Mouse (Mus musculus) G1E (cell line): ENCODE results near the gene Pnpo. TPM values are rescaled to one million over a fixed set of nuclear protein-coding genes. Genes with fewer than 3 reads are reported as not detected.

ENCODE experiments used
- ATAC-seq: 2 replicates; pipeline ENCODE4 v1.8.0; 2016; ENCODE audit warnings: mild to moderate bottlenecking; ENCODE audit not compliant: insufficient number of reproducible peaks, poor library complexity, low FRiP score, severe bottlenecking; ENCODE audit errors: extremely low read depth
- DNase-seq: peaks from one replicate; pipeline ENCODE4 v3.0.0; 2012; ENCODE audit warnings: low spot score
- H3K27me3 ChIP-seq: 2 replicates; pipeline ENCODE4 v1.6.1; 2012; ENCODE audit warnings: mild to moderate bottlenecking, low read length, inconsistent platforms; ENCODE audit not compliant: insufficient read depth
- H3K36me3 ChIP-seq: replicated peaks from 2 replicates; pipeline ENCODE3; 2012; ENCODE audit warnings: mild to moderate bottlenecking, inconsistent platforms
- H3K4me1 ChIP-seq: 2 replicates; pipeline ENCODE4 v1.6.1; 2012; ENCODE audit warnings: low read depth, low read length, inconsistent platforms, mixed read lengths; ENCODE audit not compliant: insufficient read depth
- H3K4me3 ChIP-seq: 2 replicates; pipeline ENCODE4 v1.5.1; 2012; ENCODE audit warnings: low read depth, mild to moderate bottlenecking, inconsistent platforms, low read length, moderate library complexity, mixed read lengths
- H3K9me3 ChIP-seq: replicated peaks from 2 replicates; pipeline ENCODE4 v1.6.1; 2012; ENCODE audit warnings: inconsistent platforms
- CTCF ChIP-seq: IDR thresholded peaks from 2 replicates; pipeline ENCODE4 v1.5.1; 2012; ENCODE audit warnings: low read depth, low read length, inconsistent platforms, mixed read lengths
- GATA1 ChIP-seq: IDR thresholded peaks from 2 replicates; pipeline ENCODE4 v1.6.1; 2012; ENCODE audit warnings: borderline replicate concordance, low read length, inconsistent platforms, mixed read lengths
- GATA2 ChIP-seq: IDR thresholded peaks from 2 replicates; pipeline ENCODE4 v1.6.1; 2012; ENCODE audit warnings: low read depth, low read length, inconsistent platforms, borderline replicate concordance
- POLR2AphosphoS5 ChIP-seq: IDR thresholded peaks from 2 replicates; pipeline ENCODE4 v1.6.1; 2012; ENCODE audit warnings: low read depth, low read length, inconsistent platforms; ENCODE audit not compliant: insufficient replicate concordance
- TAL1 ChIP-seq: conservative IDR thresholded peaks from 2 replicates; pipeline ENCODE4 v1.6.1; 2012; ENCODE audit warnings: low read depth, low read length, inconsistent platforms, mixed read lengths
- polyA plus RNA-seq: library from polyadenylated mRNA; stranded (reverse); fragments of >175 nt; gene quantifications from 2 replicates; pipeline ENCODE4 v1.2.3, GENCODE M21; 2012
- total RNA-seq, 2 experiments: library from RNA; stranded (forward) in 1 of 2; stranded (reverse) in 1 of 2; fragments of 200-1000 nt in 1 of 2; fragments of >200 nt in 1 of 2; fragmentation: Nextera tagmentation in 1 of 2; gene quantifications; 2 replicates each; pipeline ENCODE4 v1.2.3; 2014 to 2017

Pnpo gene
- total and polyA plus RNA-seq, 3 experiments: 97.1 to 298 (median 123) TPM

DNA sequence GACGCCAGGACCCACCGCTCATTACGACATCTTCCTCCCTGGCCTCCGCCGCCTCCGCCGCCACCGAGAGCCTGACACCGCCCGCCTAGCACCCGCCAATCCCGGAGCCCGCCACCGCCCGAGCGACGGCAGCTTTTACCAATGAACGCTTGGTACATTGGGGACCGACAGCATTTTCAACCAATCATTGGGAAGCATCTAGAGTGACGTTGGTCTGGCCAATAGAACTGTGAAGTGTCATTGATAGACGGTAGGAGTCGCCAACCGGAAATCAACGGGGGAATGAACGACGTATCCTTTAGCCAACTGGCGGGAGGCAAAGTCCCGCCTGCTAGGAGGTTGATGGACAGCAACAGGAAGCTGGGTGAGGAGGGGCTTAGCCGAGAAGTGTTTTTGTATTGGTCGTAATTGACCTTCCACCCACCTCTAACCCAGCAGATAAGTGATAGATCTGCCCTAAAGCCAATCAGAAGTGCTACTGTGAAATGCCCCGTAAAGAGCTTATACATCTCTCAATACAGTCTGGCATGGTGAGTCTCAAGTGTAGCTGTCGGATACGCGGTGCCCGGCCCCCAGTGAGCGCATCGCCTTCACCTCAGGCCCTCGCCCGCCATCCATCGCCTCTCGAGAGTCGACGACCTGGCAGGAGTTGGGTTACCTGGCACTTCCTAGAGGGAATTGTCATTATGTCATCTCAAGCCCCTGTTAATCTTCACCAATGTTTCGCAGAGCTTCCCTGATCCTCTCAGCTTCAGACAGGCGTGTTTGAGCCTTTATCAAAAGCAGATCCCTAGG lies 34.0 kb upstream of the Pnpo start:
- peaks cover 61% of the 10 kb centered on the region for H3K4me1 ChIP-seq
- peak; percentile 98 for DNase-seq
- ATAC-seq: peak; percentile 96
- TF ChIP-seq CTCF (no peak), GATA2 (no peak), POLR2AphosphoS5 (no peak), GATA1 (no peak), TAL1 (no peak)
- peaks cover 26% of the 10 kb centered on the region for H3K36me3 ChIP-seq
- H3K9me3 ChIP-seq: no peaks in the 10 kb centered on the region
- peak overlapping the region; percentile 90 for H3K4me3 ChIP-seq
- H3K27me3 ChIP-seq: peaks cover 4% of the 10 kb centered on the region; the same call in 1 of the 2 replicates

DNA sequence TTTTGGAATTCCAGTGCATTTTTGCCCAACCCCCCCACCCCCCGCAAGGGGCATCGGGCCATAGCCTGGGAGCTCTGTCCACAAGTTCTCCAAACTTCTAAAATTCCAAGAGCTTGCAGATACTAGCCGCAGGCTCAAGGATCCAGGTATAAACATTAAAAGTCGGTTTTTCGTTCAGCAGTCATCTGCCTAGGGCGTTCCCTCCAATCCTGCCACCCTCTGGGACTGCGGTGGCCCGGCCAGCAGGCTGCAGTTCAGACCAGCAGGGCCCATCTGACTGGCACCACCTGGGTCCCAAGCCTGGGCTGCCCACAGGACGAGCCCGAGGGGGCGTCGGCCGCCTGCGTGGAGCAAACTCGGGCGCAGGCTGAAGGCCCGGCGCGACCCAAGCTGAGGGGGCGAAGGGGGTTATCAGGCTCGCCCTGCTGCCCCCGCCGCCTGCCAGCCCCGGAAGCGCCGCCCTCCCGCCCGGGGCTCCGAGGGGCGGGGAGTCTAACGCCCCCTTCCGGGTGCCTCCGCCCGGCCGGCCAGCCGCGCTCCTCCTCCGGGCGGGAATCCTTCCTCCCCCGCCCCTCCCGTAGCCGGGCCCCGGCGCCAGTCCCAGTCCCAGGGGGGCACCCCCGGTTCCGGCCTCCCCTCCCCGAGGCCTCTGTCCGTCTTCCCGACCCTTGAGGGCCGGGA lies 33.3 kb upstream of the Pnpo start:
- no peak for TF ChIP-seq POLR2AphosphoS5
- TF ChIP-seq GATA2: no peak
- TF ChIP-seq GATA1: no peak
- TF ChIP-seq CTCF: no peak
- no peak for TF ChIP-seq TAL1
- peaks cover 31% of the 10 kb centered on the region for H3K36me3 ChIP-seq
- peaks cover 63% of the 10 kb centered on the region for H3K4me1 ChIP-seq
- H3K27me3 ChIP-seq: peaks cover 4% of the 10 kb centered on the region; the same call in 1 of the 2 replicates
- ATAC-seq: no peak
- H3K9me3 ChIP-seq: no peaks in the 10 kb centered on the region
- H3K4me3 ChIP-seq: peak overlapping the region; percentile 90
- DNase-seq: peak; percentile 96

DNA sequence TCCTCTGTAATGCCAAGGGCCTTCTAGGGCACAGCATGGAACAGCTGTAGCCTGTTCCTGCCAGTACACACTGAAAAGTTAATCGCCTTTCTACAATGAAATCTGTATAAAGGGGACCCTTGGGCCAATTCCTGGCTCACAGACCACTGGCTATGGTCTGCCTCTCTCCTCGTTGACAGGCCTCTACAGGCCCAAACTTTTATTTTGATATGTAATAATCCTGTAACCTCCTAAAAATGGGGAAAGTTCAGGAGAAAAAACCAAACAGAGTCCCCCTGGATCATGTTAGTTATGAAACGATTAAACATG lies 32.5 kb upstream of the Pnpo start:
- no peak for ATAC-seq
- no peak for DNase-seq
- Histone ChIP-seq H3K9me3 (no peaks in the 10 kb centered on the region), H3K4me3 (peak overlapping the region; percentile 90), H3K4me1 (peaks cover 63% of the 10 kb centered on the region), H3K27me3 (peaks cover 2% of the 10 kb centered on the region; the same call in 1 of the 2 replicates), H3K36me3 (peaks cover 37% of the 10 kb centered on the region)
- TF ChIP-seq CTCF: no peak
- TF ChIP-seq GATA1: no peak
- TF ChIP-seq GATA2: no peak
- no peak for TF ChIP-seq TAL1
- TF ChIP-seq POLR2AphosphoS5: no peak

DNA sequence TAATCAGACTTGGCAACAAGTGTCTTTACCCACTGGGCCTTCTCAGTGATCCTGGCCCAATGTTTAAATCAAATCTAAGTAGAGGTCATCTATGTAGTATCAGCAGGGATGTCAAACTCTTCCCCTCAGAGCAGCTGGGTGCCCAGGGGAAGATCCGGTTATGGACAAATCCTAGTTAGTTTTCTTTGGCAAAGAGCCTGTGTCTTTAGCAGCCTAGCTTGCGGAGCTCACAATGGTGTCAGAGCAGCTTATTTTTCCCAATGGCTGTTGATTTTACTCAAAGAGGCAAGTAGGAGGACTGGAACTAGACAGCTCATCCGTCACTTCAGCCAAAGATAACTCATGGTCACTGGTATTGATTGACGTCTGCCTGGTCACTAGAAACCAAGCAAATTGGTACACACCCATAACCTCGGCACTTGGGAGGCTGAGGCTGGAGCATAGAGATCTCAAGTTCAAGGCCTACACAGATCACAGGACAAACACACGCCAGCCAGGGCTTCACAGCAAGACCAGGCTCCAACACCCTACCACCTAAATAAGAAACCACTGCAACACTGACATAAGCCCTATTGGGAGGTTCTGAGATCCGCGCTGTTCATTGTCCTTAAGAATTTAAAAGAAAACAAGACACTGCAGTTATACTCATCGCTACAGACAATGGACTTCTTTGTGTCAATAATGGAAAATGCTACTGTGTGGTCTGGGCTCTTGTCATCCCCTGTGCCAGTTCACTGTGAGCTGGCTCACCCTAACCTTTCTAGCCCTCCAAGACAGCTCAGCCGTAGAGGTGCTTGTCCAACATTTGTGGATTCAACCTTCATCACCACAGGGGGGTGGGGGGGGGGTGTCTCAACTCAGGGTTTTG lies 32.0 kb upstream of the Pnpo start:
- H3K4me1 ChIP-seq: peaks cover 66% of the 10 kb centered on the region
- no peak for TF ChIP-seq GATA2
- no peak for TF ChIP-seq POLR2AphosphoS5
- TF ChIP-seq CTCF: no peak
- peak overlapping the region; percentile 90; the same call in 1 of the 2 replicates for H3K4me3 ChIP-seq
- H3K9me3 ChIP-seq: no peaks in the 10 kb centered on the region
- no peak for ATAC-seq
- no peaks in the 10 kb centered on the region for H3K27me3 ChIP-seq
- peaks cover 43% of the 10 kb centered on the region for H3K36me3 ChIP-seq
- no peak for DNase-seq

DNA sequence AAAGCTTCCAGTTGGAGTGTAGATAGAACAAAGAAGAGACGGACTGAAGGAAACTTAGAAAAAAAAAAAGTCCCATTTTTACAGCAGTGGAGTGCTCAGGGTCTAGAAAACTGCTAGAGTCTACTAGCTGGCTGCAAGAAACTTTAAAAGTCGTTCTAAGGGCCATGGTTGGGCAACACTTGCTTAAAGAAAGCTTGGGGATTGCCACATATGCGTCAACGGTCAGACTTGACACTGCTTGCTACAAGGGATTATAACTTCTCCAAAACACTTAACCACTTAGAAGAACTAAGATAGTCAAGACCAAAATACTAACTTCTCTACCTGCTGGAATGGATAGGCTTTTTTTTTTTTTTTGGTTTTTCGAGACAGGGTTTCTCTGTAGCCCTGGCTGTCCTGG lies 31.0 kb upstream of the Pnpo start:
- ATAC-seq: no peak
- no peak for DNase-seq
- peaks cover 69% of the 10 kb centered on the region for H3K4me1 ChIP-seq
- no peaks in the 10 kb centered on the region for H3K27me3 ChIP-seq
- no peaks in the 10 kb centered on the region for H3K9me3 ChIP-seq
- peaks cover 51% of the 10 kb centered on the region for H3K36me3 ChIP-seq
- H3K4me3 ChIP-seq: no peak overlapping the region
- no peak for TF ChIP-seq CTCF
- TF ChIP-seq TAL1: no peak
- TF ChIP-seq GATA1: no peak
- TF ChIP-seq POLR2AphosphoS5: no peak
- no peak for TF ChIP-seq GATA2

DNA sequence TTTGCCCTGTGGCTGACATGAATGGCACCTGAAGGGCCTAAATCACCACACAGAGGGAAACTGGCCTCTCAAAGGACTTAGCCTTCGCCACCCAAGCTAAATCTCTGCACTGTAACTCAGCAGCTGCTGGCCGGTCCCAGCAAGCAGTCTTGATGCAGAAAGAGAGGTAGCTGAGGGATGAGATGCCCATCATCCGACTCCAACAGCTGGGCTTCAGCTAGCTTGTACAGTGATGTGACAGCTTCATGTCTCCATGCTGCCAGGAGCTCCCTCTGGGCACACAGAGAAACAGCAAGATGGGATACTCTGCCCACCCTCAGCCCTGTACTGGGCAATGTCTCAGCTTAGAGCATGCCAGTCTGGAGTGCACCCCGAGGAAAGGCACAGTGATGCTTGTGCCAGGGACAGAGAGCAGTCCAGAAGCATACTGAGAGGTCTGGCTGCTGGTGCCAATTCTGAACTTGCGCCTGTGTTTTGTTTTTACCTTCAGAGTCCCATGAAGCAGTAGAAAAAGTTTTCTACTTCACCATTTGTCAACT lies 29.7 kb upstream of the Pnpo start:
- TF ChIP-seq GATA1 (no peak), GATA2 (no peak), CTCF (no peak), POLR2AphosphoS5 (no peak), TAL1 (no peak)
- Histone ChIP-seq H3K9me3 (no peaks in the 10 kb centered on the region), H3K36me3 (peaks cover 62% of the 10 kb centered on the region), H3K27me3 (no peaks in the 10 kb centered on the region), H3K4me3 (no peak overlapping the region), H3K4me1 (peaks cover 70% of the 10 kb centered on the region)
- no peak for ATAC-seq
- no peak for DNase-seq
